Mouse (Mus musculus): Measurements from ENCODE around the gene Adam10. TPM values are rescaled to one million over a fixed set of nuclear protein-coding genes. Genes with fewer than 3 reads are reported as not detected.

Adam10 gene
- total RNA-seq, 2 experiments from 2014 or later: 14.1 to 17.3 TPM

DNA sequence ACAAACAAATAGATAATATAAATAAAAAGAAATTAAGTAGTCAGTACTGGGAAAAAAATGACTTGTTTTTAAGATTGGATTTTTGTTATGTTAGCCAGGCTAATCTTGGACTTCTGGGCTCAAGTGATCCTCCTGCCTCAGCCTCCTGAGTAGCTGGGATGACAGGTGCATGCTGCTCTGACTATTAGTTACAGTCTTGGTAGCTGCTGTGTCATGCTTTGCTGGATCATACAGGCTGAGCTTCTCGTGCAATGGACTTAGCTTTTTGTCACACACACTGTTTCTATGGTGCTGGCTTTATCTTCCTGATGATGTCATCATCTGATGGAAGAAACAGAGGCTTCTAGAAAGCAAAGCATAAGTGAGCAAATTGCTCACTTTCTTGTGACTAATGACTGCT lies 127.3 kb downstream of the Adam10 start:
- intact Hi-C loops (cut with DNase I): no loop called here
- DNase-seq: no peak
- Histone ChIP-seq H3K27ac (no peak overlapping the region), H3K4me3 (no peak overlapping the region)
- TF ChIP-seq CTCF (IDR thresholded peaks at IDR 0.05): no peak

- no peak for TF ChIP-seq CTCF (IDR thresholded peaks at IDR 0.05)
- Histone ChIP-seq H3K27ac (no peak overlapping the region), H3K4me3 (no peak overlapping the region)
- intact Hi-C loops (cut with DNase I): no loop called here
- peak; percentile 34 for DNase-seq
Measured at GRCm38 (mm10) chr9:70807714-70808113, 128.9 kb downstream of the Adam10 start.

DNA sequence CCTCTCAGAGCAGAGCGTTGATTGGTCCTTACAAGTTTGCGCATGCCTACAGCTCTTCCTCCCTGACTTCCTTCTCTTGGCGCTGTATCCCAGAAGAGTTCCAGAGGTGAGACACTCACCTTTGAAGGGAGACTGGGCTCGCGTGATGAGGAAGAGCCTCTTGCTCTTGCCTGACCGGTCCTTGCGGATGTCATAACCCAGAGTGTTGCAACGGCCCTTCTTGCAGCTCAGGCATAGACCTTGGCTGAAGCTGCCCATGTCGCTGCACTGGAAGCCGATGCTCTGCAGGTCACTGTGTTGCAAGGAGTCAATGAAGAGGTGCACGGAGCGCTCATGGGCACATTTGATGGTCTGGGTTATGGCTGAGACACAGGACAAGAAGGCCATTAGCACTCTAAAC lies 133.8 kb downstream of the Adam10 start:
- H3K4me3 ChIP-seq: no peak overlapping the region
- no peak for TF ChIP-seq CTCF (IDR thresholded peaks at IDR 0.05)
- no peak overlapping the region for H3K27ac ChIP-seq
- no peak for DNase-seq
- intact Hi-C loops (cut with DNase I): no loop called here

DNA sequence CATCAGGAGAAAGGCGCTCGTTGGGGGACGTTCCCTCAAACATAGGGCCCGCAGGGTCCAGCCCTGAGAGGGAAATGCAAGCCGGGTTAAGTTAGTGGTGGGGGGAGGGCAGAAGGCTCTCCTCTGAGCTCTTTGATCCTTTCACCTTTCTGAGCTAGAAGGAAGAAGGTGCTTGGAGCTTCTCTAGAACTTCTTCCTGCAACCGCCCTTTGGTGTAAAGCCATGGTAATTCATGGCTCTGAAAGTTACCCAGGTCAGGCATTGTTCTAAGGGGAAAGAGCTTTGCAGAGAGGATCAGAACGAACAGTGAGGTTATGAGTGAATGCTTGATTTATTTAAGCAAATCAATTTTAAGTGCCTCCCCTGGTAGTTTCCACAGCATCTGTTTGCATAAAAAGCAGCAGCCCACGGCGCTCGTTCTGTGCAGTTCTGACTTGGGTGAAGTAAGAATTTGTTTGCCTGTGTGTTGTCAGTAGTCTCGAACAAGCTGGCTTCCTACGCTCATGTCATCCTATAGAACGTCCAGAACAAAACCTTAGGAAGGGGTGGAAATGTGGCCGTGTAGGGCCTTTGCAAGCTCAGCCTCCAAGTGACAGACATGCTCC lies 138.0 kb downstream of the Adam10 start:
- no peak for TF ChIP-seq CTCF (IDR thresholded peaks at IDR 0.05)
- Histone ChIP-seq H3K4me3 (no peak overlapping the region), H3K27ac (no peak overlapping the region)
- intact Hi-C loops (cut with DNase I): no loop called here
- DNase-seq: no peak

GRCm38 (mm10) chr9:70817396-70817795 lies 138.6 kb downstream of the Adam10 start:
- intact Hi-C loops (cut with DNase I): no loop called here
- DNase-seq: no peak
- no peak overlapping the region for H3K27ac ChIP-seq
- TF ChIP-seq CTCF (IDR thresholded peaks at IDR 0.05): no peak
- no peak overlapping the region for H3K4me3 ChIP-seq

DNA sequence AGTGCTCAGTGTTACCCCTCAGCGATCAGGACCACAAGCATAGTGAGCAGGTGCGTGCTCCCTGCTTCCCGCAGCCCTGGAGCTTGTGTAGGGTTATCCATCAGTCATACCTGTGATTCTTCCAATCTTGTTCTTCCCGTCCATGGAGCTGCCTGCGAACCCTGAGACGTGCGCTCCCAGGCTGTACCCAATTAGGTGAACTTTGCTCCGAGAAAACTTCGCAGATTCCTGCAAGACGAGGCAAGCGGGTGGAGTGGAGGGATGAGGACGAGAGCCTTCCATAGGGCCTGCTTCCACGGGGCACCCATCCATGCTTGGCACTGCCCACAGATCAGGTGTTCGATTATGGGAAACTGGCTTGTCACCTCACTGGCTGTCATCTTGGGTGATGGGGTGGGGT lies 139.9 kb downstream of the Adam10 start:
- no peak overlapping the region for H3K4me3 ChIP-seq
- no peak overlapping the region for H3K27ac ChIP-seq
- intact Hi-C loops (cut with DNase I): no loop called here
- DNase-seq: no peak
- TF ChIP-seq CTCF (IDR thresholded peaks at IDR 0.05): no peak

- no peak for TF ChIP-seq CTCF (IDR thresholded peaks at IDR 0.05)
- DNase-seq: no peak
- intact Hi-C loops (cut with DNase I): no loop called here
- Histone ChIP-seq H3K27ac (no peak overlapping the region), H3K4me3 (no peak overlapping the region)
Measured at GRCm38 (mm10) chr9:70824103-70824502, 145.3 kb downstream of the Adam10 start.

GRCm38 (mm10) chr9:70827911-70828310 lies 149.1 kb downstream of the Adam10 start:
- no peak overlapping the region for H3K27ac ChIP-seq
- intact Hi-C loops (cut with DNase I): no loop called here
- TF ChIP-seq CTCF (IDR thresholded peaks at IDR 0.05): no peak
- no peak for DNase-seq
- no peak overlapping the region for H3K4me3 ChIP-seq

Small RNAs within 50 kb of the gene (microRNA-seq; reads per million reads assigned to microRNA genes)
- not detected for gene Gm25149

Other genes starting within 250 kb of the Adam10 start
- gene Rnf111, start 175.3 kb upstream of the Adam10 start, total RNA-seq (2021): 10 to 100 TPM; 13.3 to 14.0 TPM
- gene Sltm, start 136.2 kb upstream of the Adam10 start, total RNA-seq (2021): 10 to 100 TPM; 16.9 to 20.9 TPM
- under 1 TPM in 1 of 2 experiments, not detected in 1; 0.26 TPM for gene Gm10642, start 22.7 kb upstream of the Adam10 start, total RNA-seq (2021)
- 10 to 100 TPM; 12.3 to 17.9 TPM for gene Mindy2, start 21.8 kb upstream of the Adam10 start, total RNA-seq (2021)